Mouse (Mus musculus) c-Kit-positive CD71-negative TER-119-negative erythroid progenitor cells, embryonic 14.5 days (primary cell): ENCODE results near the gene Sh3pxd2a.

Experiments used
- DNase-seq: peaks from one replicate; pipeline ENCODE4 v3.0.0-alpha.2; 2013; ENCODE audit warnings: low read depth

The Sh3pxd2a gene

GRCm38 (mm10) chr19:47232077-47232865 is 231.9 kb downstream of the Sh3pxd2a start:
- no peak for DNase-seq

- no peak for DNase-seq
Observed at GRCm38 (mm10) chr19:47231389-47231788, 232.8 kb downstream of the Sh3pxd2a start.

- no peak for DNase-seq
Observed at GRCm38 (mm10) chr19:47230682-47231081, 233.5 kb downstream of the Sh3pxd2a start.

GRCm38 (mm10) chr19:47230082-47230481 is 234.1 kb downstream of the Sh3pxd2a start:
- no peak for DNase-seq

- no peak for DNase-seq
Observed at GRCm38 (mm10) chr19:47229461-47229860, 234.7 kb downstream of the Sh3pxd2a start.

GRCm38 (mm10) chr19:47228725-47229252 is 235.4 kb downstream of the Sh3pxd2a start:
- no peak for DNase-seq

GRCm38 (mm10) chr19:47225791-47226190 is 238.4 kb downstream of the Sh3pxd2a start:
- DNase-seq, result no peak

GRCm38 (mm10) chr19:47224743-47225142 is 239.5 kb downstream of the Sh3pxd2a start:
- no peak for DNase-seq

GRCm38 (mm10) chr19:47222841-47223557 is 241.2 kb downstream of the Sh3pxd2a start:
- DNase-seq, result no peak

GRCm38 (mm10) chr19:47222154-47222840 is 241.9 kb downstream of the Sh3pxd2a start:
- no peak for DNase-seq

GRCm38 (mm10) chr19:47221500-47222153 is 242.6 kb downstream of the Sh3pxd2a start:
- DNase-seq, result no peak

- no peak for DNase-seq
Observed at GRCm38 (mm10) chr19:47221006-47221405, 243.2 kb downstream of the Sh3pxd2a start.

GRCm38 (mm10) chr19:47220232-47220631 is 244.0 kb downstream of the Sh3pxd2a start:
- DNase-seq, result no peak

GRCm38 (mm10) chr19:47219622-47220021 is 244.6 kb downstream of the Sh3pxd2a start:
- no peak for DNase-seq

- DNase-seq, result no peak
Observed at GRCm38 (mm10) chr19:47216766-47217165, 247.4 kb downstream of the Sh3pxd2a start.

GRCm38 (mm10) chr19:47213470-47213869 is 250.7 kb downstream of the Sh3pxd2a start:
- no peak for DNase-seq

- no peak for DNase-seq
Observed at GRCm38 (mm10) chr19:47212401-47212800, 251.8 kb downstream of the Sh3pxd2a start.

GRCm38 (mm10) chr19:47211609-47212312 is 252.4 kb downstream of the Sh3pxd2a start:
- no peak for DNase-seq

- no peak for DNase-seq
Observed at GRCm38 (mm10) chr19:47210432-47210831, 253.8 kb downstream of the Sh3pxd2a start.
